Mouse (Mus musculus) embryonic fibroblast, embryonic 13.5 days (primary cell): ENCODE data around the gene Por. TPM values are rescaled to one million over a fixed set of nuclear protein-coding genes. Genes with fewer than 3 reads are reported as not detected.

Source experiments
- H3K27ac ChIP-seq: 2 replicates; pipeline ENCODE4 v1.5.1; 2012; ENCODE audit warnings: low read length, control low read depth, inconsistent platforms; ENCODE audit not compliant: insufficient read depth
- H3K4me1 ChIP-seq: 2 replicates; pipeline ENCODE4 v1.6.1; 2011; ENCODE audit warnings: low read length; ENCODE audit not compliant: control insufficient read depth, insufficient read depth
- H3K4me3 ChIP-seq: 2 replicates; pipeline ENCODE4 v1.5.1; 2011; ENCODE audit warnings: mild to moderate bottlenecking, control low read depth, low read length; ENCODE audit not compliant: insufficient read depth
- CTCF ChIP-seq: IDR thresholded peaks from 2 replicates; pipeline ENCODE4 v1.5.1; 2011; ENCODE audit warnings: mild to moderate bottlenecking, control low read depth, low read length, moderate library complexity, borderline replicate concordance; ENCODE audit not compliant: insufficient read depth
- POLR2A ChIP-seq: IDR thresholded peaks from 2 replicates; pipeline ENCODE4 v1.6.1; 2011; ENCODE audit warnings: low read depth, mild to moderate bottlenecking, control low read depth, low read length, moderate library complexity
- polyA plus RNA-seq: library from polyadenylated mRNA; stranded (reverse); fragments of >200 nt; gene quantifications from 2 replicates; pipeline ENCODE4 v1.2.4, GENCODE M21; 2011; ENCODE audit warnings: low read depth; ENCODE audit not compliant: missing spikeins, insufficient read length

Por gene
- polyA plus RNA-seq, 1 experiment: 58.5 TPM

- Histone ChIP-seq H3K4me3 (no peak overlapping the region), H3K4me1 (peaks cover 21% of the 10 kb centered on the region), H3K27ac (peak overlapping the region; percentile 71)
- TF ChIP-seq POLR2A (no peak), CTCF (no peak)
Observed at GRCm38 (mm10) chr5:135722121-135722520, 52.3 kb downstream of the Por start.

GRCm38 (mm10) chr5:135723165-135723751 lies 53.4 kb downstream of the Por start:
- peaks cover 21% of the 10 kb centered on the region for H3K4me1 ChIP-seq
- no peak for TF ChIP-seq POLR2A

GRCm38 (mm10) chr5:135724536-135725322 lies 54.9 kb downstream of the Por start:
- peak overlapping the region; percentile 89 for H3K27ac ChIP-seq
- no peak overlapping the region for H3K4me3 ChIP-seq
- H3K4me1 ChIP-seq: peaks cover 21% of the 10 kb centered on the region
- TF ChIP-seq CTCF (no peak), POLR2A (no peak; the same call in 1 of the 2 replicates)

More at GRCm38 (mm10) chr5:135723165-135723751, 53.4 kb downstream of the Por start:
- Histone ChIP-seq H3K27ac (no peak overlapping the region), H3K4me3 (no peak overlapping the region)

- peaks cover 18% of the 10 kb centered on the region for H3K4me1 ChIP-seq
- 0 out of 2 replicates have a peak overlapping the region, but pooled peaks have one; percentile 2 for H3K4me3 ChIP-seq
- TF ChIP-seq CTCF (no peak), POLR2A (peak; percentile 51; the same call in 1 of the 2 replicates)
- H3K27ac ChIP-seq: peak overlapping the region; percentile 89
Observed at GRCm38 (mm10) chr5:135725391-135725841, 55.6 kb downstream of the Por start.

GRCm38 (mm10) chr5:135725991-135726390 lies 56.2 kb downstream of the Por start:
- TF ChIP-seq POLR2A: no peak
- no peak for TF ChIP-seq CTCF
- Histone ChIP-seq H3K4me3 (0 out of 2 replicates have a peak overlapping the region, but pooled peaks have one; percentile 2), H3K27ac (peak overlapping the region; percentile 89), H3K4me1 (peaks cover 17% of the 10 kb centered on the region)

- Histone ChIP-seq H3K27ac (peak overlapping the region; percentile 32), H3K4me1 (peaks cover 17% of the 10 kb centered on the region), H3K4me3 (no peak overlapping the region)
- no peak for TF ChIP-seq CTCF
- no peak for TF ChIP-seq POLR2A
Observed at GRCm38 (mm10) chr5:135726641-135727346, 57.0 kb downstream of the Por start.

GRCm38 (mm10) chr5:135727871-135728270 lies 58.0 kb downstream of the Por start:
- H3K27ac ChIP-seq: no peak overlapping the region
- peaks cover 17% of the 10 kb centered on the region for H3K4me1 ChIP-seq
- H3K4me3 ChIP-seq: no peak overlapping the region
- TF ChIP-seq POLR2A: no peak
- TF ChIP-seq CTCF: no peak

- H3K27ac ChIP-seq: no peak overlapping the region
- H3K4me3 ChIP-seq: no peak overlapping the region
- TF ChIP-seq CTCF (no peak), POLR2A (no peak)
- peaks cover 17% of the 10 kb centered on the region for H3K4me1 ChIP-seq
Observed at GRCm38 (mm10) chr5:135728361-135728760, 58.5 kb downstream of the Por start.

- Histone ChIP-seq H3K4me1 (peaks cover 17% of the 10 kb centered on the region), H3K4me3 (no peak overlapping the region), H3K27ac (no peak overlapping the region)
- TF ChIP-seq CTCF (no peak), POLR2A (no peak)
Observed at GRCm38 (mm10) chr5:135729351-135729750, 59.5 kb downstream of the Por start.
